Mouse (Mus musculus): ENCODE measurements at regions not wholly inside any gene's neighbourhood (a gene's known extent, or its start where the extent isn't known, plus 50 kb on each side); places are given as distances from the start of the nearest gene placed in this dataset.

DNA sequence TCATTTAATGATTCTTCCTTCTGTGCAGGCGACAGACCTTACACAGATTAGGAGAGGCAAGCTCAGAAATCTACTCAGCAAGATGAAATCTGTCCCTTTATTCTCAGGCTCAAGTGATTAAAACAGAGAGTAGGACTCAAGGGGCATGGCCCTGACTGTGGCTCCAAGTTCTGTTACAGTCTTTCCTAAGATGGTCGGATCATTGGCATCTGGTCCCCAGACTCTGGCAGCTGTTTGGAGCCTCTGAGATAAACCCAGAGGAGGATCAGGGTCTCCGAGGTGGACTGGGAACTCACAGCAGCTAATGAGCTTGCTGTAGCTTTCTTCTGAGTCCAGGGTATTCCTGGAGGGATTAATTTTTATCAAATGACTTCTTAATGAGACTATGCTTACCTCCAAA, 51.7 kb upstream of the Hs3st2 start:
- in situ Hi-C loops (cut with MboI, MseI), result no loop called here

Measured in T-helper 17 cell (primary cell).